Mouse (Mus musculus) MEL (cell line): ENCODE data around the gene Zfp664. TPM values are rescaled to one million over a fixed set of nuclear protein-coding genes. Genes with fewer than 3 reads are reported as not detected.

Experiments used
- DNase-seq: peaks from one replicate; pipeline ENCODE4 v3.0.0; 2011; ENCODE audit warnings: low read depth, low spot score
- H3K27ac ChIP-seq: 2 replicates; pipeline ENCODE4 v1.5.1; 2012; ENCODE audit warnings: low read depth, mild to moderate bottlenecking, control low read depth, low read length, moderate library complexity; ENCODE audit not compliant: control insufficient read depth
- H3K27me3 ChIP-seq, 2 experiments: fragments of 150-350 bp in 1 of 2; sonication (generic) in 1 of 2; 2 replicates each; pipeline ENCODE4 v1.6.1; 2012; ENCODE audit warnings: low read length in 2 of 2, mild to moderate bottlenecking in 2 of 2, improper control_type of control experiment in 1 of 2, moderate library complexity in 1 of 2; ENCODE audit not compliant: insufficient read depth in 2 of 2, control insufficient read depth in 1 of 2
- H3K36me3 ChIP-seq, 2 experiments: 2 replicates each; pipeline ENCODE4 v1.6.1; 2012 to 2014; ENCODE audit warnings: low read length in 2 of 2, improper control_type of control experiment in 1 of 2, inconsistent platforms in 1 of 2, mild to moderate bottlenecking in 1 of 2; ENCODE audit not compliant: insufficient read depth in 2 of 2, control insufficient read depth in 1 of 2
- H3K4me1 ChIP-seq, 2 experiments: fragments of 150-350 bp in 1 of 2; sonication (generic) in 1 of 2; 2 replicates each; pipeline ENCODE4 v1.6.1; 2012; ENCODE audit warnings: low read length in 2 of 2, improper control_type of control experiment in 1 of 2, mild to moderate bottlenecking in 1 of 2; ENCODE audit not compliant: insufficient read depth in 2 of 2, control insufficient read depth in 1 of 2
- H3K4me3 ChIP-seq, 2 experiments: fragments of 150-350 bp in 1 of 2; sonication (generic) in 1 of 2; 2 replicates each; pipeline ENCODE4 v1.5.1; 2012; ENCODE audit warnings: low read depth in 2 of 2, low read length in 2 of 2, mild to moderate bottlenecking in 2 of 2, moderate library complexity in 2 of 2, control low read depth in 1 of 2, improper control_type of control experiment in 1 of 2; ENCODE audit not compliant: control insufficient read depth in 1 of 2, insufficient read depth in 1 of 2
- H3K79me2 ChIP-seq: 2 replicates; pipeline ENCODE4 v1.6.1; 2012; ENCODE audit warnings: mild to moderate bottlenecking, low read length, moderate library complexity; ENCODE audit not compliant: control insufficient read depth, poor library complexity, insufficient read depth
- H3K9ac ChIP-seq: 2 replicates; pipeline ENCODE4 v1.6.1; 2012; ENCODE audit warnings: low read depth, mild to moderate bottlenecking, control low read depth, low read length, moderate library complexity; ENCODE audit not compliant: control insufficient read depth, poor library complexity, severe bottlenecking
- H3K9me3 ChIP-seq: fragments of 150-350 bp; sonication (generic); replicated peaks from 2 replicates; pipeline ENCODE4 v1.6.1; 2012; ENCODE audit warnings: mild to moderate bottlenecking, low read length, improper control_type of control experiment, moderate library complexity; ENCODE audit not compliant: insufficient read depth
- BHLHE40 ChIP-seq: IDR thresholded peaks from 2 replicates; pipeline ENCODE4 v1.6.1; 2012; ENCODE audit warnings: low read depth, mild to moderate bottlenecking, inconsistent platforms, low read length, improper control_type of control experiment, borderline replicate concordance
- CHD2 ChIP-seq: IDR thresholded peaks from 2 replicates; pipeline ENCODE4 v1.6.1; 2011; ENCODE audit warnings: low read length, improper control_type of control experiment
- CTCF ChIP-seq, 3 experiments: IDR thresholded peaks in 2 of 3; conservative IDR thresholded peaks in 1 of 3; 2 replicates each; pipeline ENCODE4 v1.5.1; 2011 to 2012; ENCODE audit warnings: low read length in 3 of 3, low read depth in 2 of 3, mild to moderate bottlenecking in 2 of 3, improper control_type of control experiment in 1 of 3, inconsistent platforms in 1 of 3, mixed read lengths in 1 of 3, moderate library complexity in 1 of 3; ENCODE audit not compliant: control insufficient read depth in 1 of 3, insufficient read depth in 1 of 3, poor library complexity in 1 of 3, severe bottlenecking in 1 of 3
- ELF1 ChIP-seq: IDR thresholded peaks from 2 replicates; pipeline ENCODE4 v1.6.1; 2014; ENCODE audit warnings: low read depth, mild to moderate bottlenecking, inconsistent platforms, low read length, improper control_type of control experiment, moderate library complexity
- EP300 ChIP-seq, 2 experiments: IDR thresholded peaks; 2 replicates each; pipeline ENCODE4 v1.6.1; 2011; ENCODE audit warnings: improper control_type of control experiment in 2 of 2, low read length in 2 of 2, low read depth in 1 of 2, mild to moderate bottlenecking in 1 of 2
- ETS1 ChIP-seq: IDR thresholded peaks from 2 replicates; pipeline ENCODE4 v1.6.1; 2012; ENCODE audit warnings: low read depth, mild to moderate bottlenecking, inconsistent platforms, low read length, improper control_type of control experiment, moderate library complexity
- GABPA ChIP-seq: IDR thresholded peaks from 2 replicates; pipeline ENCODE4 v1.6.1; 2012; ENCODE audit warnings: low read depth, mild to moderate bottlenecking, inconsistent platforms, low read length, improper control_type of control experiment, moderate library complexity
- JUND ChIP-seq: IDR thresholded peaks from 2 replicates; pipeline ENCODE4 v1.6.1; 2011; ENCODE audit warnings: low read depth, mild to moderate bottlenecking, improper control_type of control experiment, low read length
- KAT2A ChIP-seq: conservative IDR thresholded peaks from 2 replicates; pipeline ENCODE4 v1.6.1; 2012; ENCODE audit warnings: low read depth, low read length, improper control_type of control experiment, inconsistent platforms
- MAFK ChIP-seq: IDR thresholded peaks from 2 replicates; pipeline ENCODE4 v1.6.1; 2011; ENCODE audit warnings: low read depth, mild to moderate bottlenecking, low read length, improper control_type of control experiment, borderline replicate concordance
- MAX ChIP-seq: IDR thresholded peaks from 2 replicates; pipeline ENCODE4 v1.6.1; 2011; ENCODE audit warnings: low read length, improper control_type of control experiment
- MEF2A ChIP-seq: IDR thresholded peaks from 2 replicates; pipeline ENCODE4 v1.6.1; 2014; ENCODE audit warnings: low read depth, mild to moderate bottlenecking, inconsistent platforms, low read length, improper control_type of control experiment; ENCODE audit not compliant: poor library complexity, insufficient replicate concordance, severe bottlenecking; ENCODE audit errors: extremely low read depth
- MXI1 ChIP-seq: IDR thresholded peaks from 2 replicates; pipeline ENCODE4 v1.6.1; 2011; ENCODE audit warnings: mild to moderate bottlenecking, low read depth, low read length, improper control_type of control experiment
- MYB ChIP-seq: IDR thresholded peaks from 2 replicates; pipeline ENCODE4 v1.6.1; 2011; ENCODE audit warnings: mild to moderate bottlenecking, low read depth, low read length, improper control_type of control experiment
- MYC ChIP-seq: IDR thresholded peaks from 2 replicates; pipeline ENCODE4 v1.6.1; 2011; ENCODE audit warnings: low read depth, mild to moderate bottlenecking, low read length, improper control_type of control experiment, moderate library complexity
- NELFE ChIP-seq: IDR thresholded peaks from 2 replicates; pipeline ENCODE4 v1.6.1; 2011; ENCODE audit warnings: low read depth, low read length, improper control_type of control experiment
- NRF1 ChIP-seq: IDR thresholded peaks from 2 replicates; pipeline ENCODE4 v1.6.1; 2014; ENCODE audit warnings: low read depth, mild to moderate bottlenecking, inconsistent platforms, low read length, improper control_type of control experiment, moderate library complexity; ENCODE audit not compliant: poor library complexity, insufficient read depth, severe bottlenecking
- POLR2AphosphoS2 ChIP-seq: IDR thresholded peaks from 2 replicates; pipeline ENCODE4 v1.6.1; 2011; ENCODE audit warnings: low read length, improper control_type of control experiment
- POLR2AphosphoS5 ChIP-seq: IDR thresholded peaks from 2 replicates; pipeline ENCODE4 v1.6.1; 2012; ENCODE audit warnings: low read depth, borderline replicate concordance, mild to moderate bottlenecking, inconsistent platforms, low read length, moderate library complexity, mixed read lengths
- RAD21 ChIP-seq: IDR thresholded peaks from 2 replicates; pipeline ENCODE4 v1.6.1; 2011; ENCODE audit warnings: mild to moderate bottlenecking, low read depth, low read length, improper control_type of control experiment
- SIN3A ChIP-seq: IDR thresholded peaks from 2 replicates; pipeline ENCODE4 v1.6.1; 2012; ENCODE audit warnings: low read length, improper control_type of control experiment, inconsistent platforms
- TAL1 ChIP-seq: IDR thresholded peaks from 2 replicates; pipeline ENCODE4 v1.6.1; 2012; ENCODE audit warnings: mild to moderate bottlenecking, inconsistent platforms, low read length, moderate library complexity, mixed read lengths
- TBP ChIP-seq: IDR thresholded peaks from 2 replicates; pipeline ENCODE4 v1.8.0; 2011; ENCODE audit warnings: low read depth, low read length, improper control_type of control experiment
- TCF12 ChIP-seq: IDR thresholded peaks from 2 replicates; pipeline ENCODE4 v1.6.1; 2014; ENCODE audit warnings: low read depth, mild to moderate bottlenecking, inconsistent platforms, low read length, improper control_type of control experiment, moderate library complexity
- UBTF ChIP-seq: IDR thresholded peaks from 2 replicates; pipeline ENCODE4 v1.6.1; 2012; ENCODE audit warnings: low read depth, mild to moderate bottlenecking, inconsistent platforms, low read length, improper control_type of control experiment, moderate library complexity, borderline replicate concordance; ENCODE audit not compliant: insufficient read depth
- USF2 ChIP-seq, 2 experiments: IDR thresholded peaks; 2 replicates each; pipeline ENCODE4 v1.6.1; 2011 to 2012; ENCODE audit warnings: improper control_type of control experiment in 2 of 2, low read length in 2 of 2, borderline replicate concordance in 1 of 2, inconsistent platforms in 1 of 2, low read depth in 1 of 2, mild to moderate bottlenecking in 1 of 2; ENCODE audit not compliant: insufficient read depth in 1 of 2
- ZC3H11A ChIP-seq: IDR thresholded peaks from 2 replicates; pipeline ENCODE4 v1.6.1; 2012; ENCODE audit warnings: low read depth, mild to moderate bottlenecking, inconsistent platforms, low read length, improper control_type of control experiment
- ZNF384 ChIP-seq: IDR thresholded peaks from 2 replicates; pipeline ENCODE4 v1.6.1; 2012; ENCODE audit warnings: low read depth, mild to moderate bottlenecking, inconsistent platforms, low read length, improper control_type of control experiment
- polyA plus RNA-seq, 2 experiments: library from polyadenylated mRNA; stranded (reverse) in 1 of 2; unstranded in 1 of 2; fragments of >175 nt in 1 of 2; fragments of >200 nt in 1 of 2; gene quantifications; 2 replicates each; pipeline versions ENCODE4 v1.2.1 to v1.2.4; 2012; ENCODE audit warnings: low replicate concordance in 2 of 2, low read depth in 1 of 2; ENCODE audit not compliant: insufficient read length in 2 of 2, insufficient read depth in 1 of 2, missing spikeins in 1 of 2
- total RNA-seq: library from RNA; depleted of rRNA; stranded (reverse); fragments of 300-350 nt; gene quantifications from 2 replicates; pipeline ENCODE4 v1.2.3, GENCODE M21; 2012

Gene Zfp664
- total and polyA plus RNA-seq, 3 experiments: 18.6 to 205 (median 37.7) TPM

GRCm38 (mm10) chr5:124934558-124934957, 72.1 kb downstream of the Zfp664 start:
- TF ChIP-seq MAFK: no peak
- TF ChIP-seq MYC: no peak
- no peak for TF ChIP-seq TCF12
- TF ChIP-seq MAX: no peak
- TF ChIP-seq BHLHE40: no peak
- no peak for TF ChIP-seq SIN3A
- no peak for TF ChIP-seq CHD2
- no peak for TF ChIP-seq TAL1
- no peak for TF ChIP-seq CTCF (IDR thresholded peaks at IDR 0.05 in 2 of 3, conservative IDR thresholded peaks at IDR 0.05 in 1 of 3; ENCODE audit: control insufficient read depth in 1 of 3, insufficient read depth in 1 of 3, low read depth in 2 of 3, low read length in 3 of 3, poor library complexity in 1 of 3, severe bottlenecking in 1 of 3)
- TF ChIP-seq POLR2AphosphoS5: no peak
- TF ChIP-seq MEF2A: no peak
- TF ChIP-seq ZC3H11A: no peak
- H3K27me3 ChIP-seq: no peaks in the 10 kb centered on the region
- no peaks in the 10 kb centered on the region for H3K79me2 ChIP-seq
- H3K9ac ChIP-seq: no peak overlapping the region
- no peaks in the 10 kb centered on the region for H3K4me1 ChIP-seq
- H3K9me3 ChIP-seq: no peaks in the 10 kb centered on the region
- H3K4me3 ChIP-seq: no peak overlapping the region
- H3K27ac ChIP-seq: no peak overlapping the region
- no peaks in the 10 kb centered on the region for H3K36me3 ChIP-seq
- DNase-seq: no peak

GRCm38 (mm10) chr5:124943181-124943792, 80.8 kb downstream of the Zfp664 start:
- no peak overlapping the region for H3K4me3 ChIP-seq
- no peaks in the 10 kb centered on the region for H3K36me3 ChIP-seq
- no peaks in the 10 kb centered on the region for H3K9me3 ChIP-seq
- H3K79me2 ChIP-seq: no peaks in the 10 kb centered on the region
- H3K27me3 ChIP-seq: no peaks in the 10 kb centered on the region
- no peaks in the 10 kb centered on the region for H3K4me1 ChIP-seq
- DNase-seq: peak; percentile 20
- no peak overlapping the region for H3K27ac ChIP-seq
- TF ChIP-seq KAT2A: no peak
- TF ChIP-seq MYB: no peak
- TF ChIP-seq EP300 (IDR thresholded peaks at IDR 0.05; ENCODE audit: low read depth in 1 of 2, low read length in 2 of 2): no peak
- TF ChIP-seq SIN3A: no peak
- TF ChIP-seq TBP: no peak
- no peak for TF ChIP-seq POLR2AphosphoS2
- TF ChIP-seq USF2 (IDR thresholded peaks at IDR 0.05; ENCODE audit: borderline replicate concordance in 1 of 2, insufficient read depth in 1 of 2, low read depth in 1 of 2, low read length in 2 of 2): no peak
- TF ChIP-seq CTCF (IDR thresholded peaks at IDR 0.05 in 2 of 3, conservative IDR thresholded peaks at IDR 0.05 in 1 of 3; ENCODE audit: control insufficient read depth in 1 of 3, insufficient read depth in 1 of 3, low read depth in 2 of 3, low read length in 3 of 3, poor library complexity in 1 of 3, severe bottlenecking in 1 of 3): no peak
- no peak for TF ChIP-seq JUND
- no peak for TF ChIP-seq GABPA
- TF ChIP-seq ELF1: no peak
- no peak for TF ChIP-seq ZNF384
- no peak for TF ChIP-seq TCF12
- no peak for TF ChIP-seq NRF1
- no peak for TF ChIP-seq MXI1
- no peak for TF ChIP-seq UBTF
- no peak for TF ChIP-seq ETS1
- no peak for TF ChIP-seq MAX
- TF ChIP-seq RAD21: no peak
- TF ChIP-seq NELFE: no peak
- H3K9ac ChIP-seq: no peak overlapping the region
